Mouse (Mus musculus): Measurements from ENCODE around the gene Dhtkd1. TPM values are rescaled to one million over a fixed set of nuclear protein-coding genes. Genes with fewer than 3 reads are reported as not detected.

The Dhtkd1 gene
- polyA plus RNA-seq, 2 experiments, result 3.5 to 9.4 TPM

- no peak overlapping the region for H3K4me2 ChIP-seq (replicated peaks; ENCODE audit: low read depth, low read length, severe bottlenecking)
- H3K9ac ChIP-seq (ENCODE audit: low read depth, low read length, severe bottlenecking), result no peak overlapping the region
- no peak overlapping the region for H3K4me3 ChIP-seq (replicated peaks; ENCODE audit: low read length)
- H3K36me3 ChIP-seq (ENCODE audit: control insufficient read depth, insufficient read depth, low read length), result peaks cover 76% of the 10 kb centered on the region
- H3K27ac ChIP-seq (replicated peaks; ENCODE audit: low read depth, low read length), result no peak overlapping the region
- no peaks in the 10 kb centered on the region for H3K27me3 ChIP-seq (ENCODE audit: control insufficient read depth, insufficient read depth, low read length)
- no peak for TF ChIP-seq POLR2A (IDR thresholded peaks at IDR 0.05; ENCODE audit: borderline replicate concordance, extremely low read depth, insufficient read depth, insufficient read length)
- H3K4me1 ChIP-seq (ENCODE audit: control insufficient read depth, insufficient read depth, low read length), result no peaks in the 10 kb centered on the region
- ATAC-seq (ENCODE audit: low FRiP score, low read depth) (no peak), DNase-seq (ENCODE audit: low spot score) (no peak)
- H3K9me3 ChIP-seq (ENCODE audit: control insufficient read depth, low read length), result no peaks in the 10 kb centered on the region
- 90% methylated on average over 5 of the region's 5 CpGs for WGBS
Measured at GRCm38 (mm10) chr2:5869746-5870145, 72.8 kb downstream of the Dhtkd1 start.

- peaks cover 72% of the 10 kb centered on the region for H3K36me3 ChIP-seq (ENCODE audit: control insufficient read depth, insufficient read depth, low read length)
Measured at GRCm38 (mm10) chr2:5867681-5868080, 74.9 kb downstream of the Dhtkd1 start.

GRCm38 (mm10) chr2:5862834-5863233 is 79.8 kb downstream of the Dhtkd1 start, which contains the start of gene Gm13199:
Gene Gm13199, minus strand, starts transcription at chr2:5862934.
- Histone ChIP-seq H3K9me3 (ENCODE audit: control insufficient read depth, low read length) (no peaks in the 10 kb centered on the region), H3K36me3 (ENCODE audit: control insufficient read depth, insufficient read depth, low read length) (peaks cover 69% of the 10 kb centered on the region), H3K4me2 (replicated peaks; ENCODE audit: low read depth, low read length, severe bottlenecking) (no peak within 1 kb of the TSS), H3K27me3 (ENCODE audit: control insufficient read depth, insufficient read depth, low read length) (no peaks in the 10 kb centered on the region), H3K27ac (replicated peaks; ENCODE audit: low read depth, low read length) (no peak within 1 kb of the TSS), H3K9ac (ENCODE audit: low read depth, low read length, severe bottlenecking) (no peak within 1 kb of the TSS), H3K4me3 (replicated peaks; ENCODE audit: low read length) (no peak within 1 kb of the TSS), H3K4me1 (ENCODE audit: control insufficient read depth, insufficient read depth, low read length) (no peaks in the 10 kb centered on the region)
- WGBS, result 96% methylated on average over 3 of the region's 3 CpGs
- TF ChIP-seq POLR2A (IDR thresholded peaks at IDR 0.05; ENCODE audit: borderline replicate concordance, extremely low read depth, insufficient read depth, insufficient read length), result no peak
- DNase-seq (ENCODE audit: low spot score) (no peak), ATAC-seq (ENCODE audit: low FRiP score, low read depth) (no peak)

More at GRCm38 (mm10) chr2:5867681-5868080, 74.9 kb downstream of the Dhtkd1 start:
- H3K27ac ChIP-seq (replicated peaks; ENCODE audit: low read depth, low read length), result no peak overlapping the region
- no peaks in the 10 kb centered on the region for H3K9me3 ChIP-seq (ENCODE audit: control insufficient read depth, low read length)
- ATAC-seq (ENCODE audit: low FRiP score, low read depth) (no peak), DNase-seq (ENCODE audit: low spot score) (no peak)
- 87% methylated on average over 2 of the region's 2 CpGs for WGBS
- no peak overlapping the region for H3K4me2 ChIP-seq (replicated peaks; ENCODE audit: low read depth, low read length, severe bottlenecking)
- H3K4me3 ChIP-seq (replicated peaks; ENCODE audit: low read length), result no peak overlapping the region
- H3K4me1 ChIP-seq (ENCODE audit: control insufficient read depth, insufficient read depth, low read length), result no peaks in the 10 kb centered on the region
- no peak overlapping the region for H3K9ac ChIP-seq (ENCODE audit: low read depth, low read length, severe bottlenecking)
- TF ChIP-seq POLR2A (IDR thresholded peaks at IDR 0.05; ENCODE audit: borderline replicate concordance, extremely low read depth, insufficient read depth, insufficient read length), result no peak
- no peaks in the 10 kb centered on the region for H3K27me3 ChIP-seq (ENCODE audit: control insufficient read depth, insufficient read depth, low read length)

GRCm38 (mm10) chr2:5851866-5852265 is 90.7 kb downstream of the Dhtkd1 start:
- no peak for TF ChIP-seq POLR2A (IDR thresholded peaks at IDR 0.05; ENCODE audit: borderline replicate concordance, extremely low read depth, insufficient read depth, insufficient read length)
- no peak for DNase-seq (ENCODE audit: low spot score)
- H3K9ac ChIP-seq (ENCODE audit: low read depth, low read length, severe bottlenecking), result no peak overlapping the region
- 84% methylated on average over 5 of the region's 5 CpGs for WGBS
- peaks cover 5% of the 10 kb centered on the region; the same call in 1 of the 2 replicates for H3K36me3 ChIP-seq (ENCODE audit: control insufficient read depth, insufficient read depth, low read length)
- no peaks in the 10 kb centered on the region for H3K27me3 ChIP-seq (ENCODE audit: control insufficient read depth, insufficient read depth, low read length)
- no peak overlapping the region for H3K27ac ChIP-seq (replicated peaks; ENCODE audit: low read depth, low read length)
- no peak overlapping the region for H3K4me3 ChIP-seq (replicated peaks; ENCODE audit: low read length)
- no peaks in the 10 kb centered on the region for H3K4me1 ChIP-seq (ENCODE audit: control insufficient read depth, insufficient read depth, low read length)
- H3K9me3 ChIP-seq (ENCODE audit: control insufficient read depth, low read length), result no peaks in the 10 kb centered on the region
- H3K4me2 ChIP-seq (replicated peaks; ENCODE audit: low read depth, low read length, severe bottlenecking), result no peak overlapping the region
- no peak for ATAC-seq (ENCODE audit: low FRiP score, low read depth)

- no peak for DNase-seq (ENCODE audit: low spot score)
- no peak for TF ChIP-seq POLR2A (IDR thresholded peaks at IDR 0.05; ENCODE audit: borderline replicate concordance, extremely low read depth, insufficient read depth, insufficient read length)
- Histone ChIP-seq H3K4me2 (replicated peaks; ENCODE audit: low read depth, low read length, severe bottlenecking) (no peak overlapping the region), H3K27ac (replicated peaks; ENCODE audit: low read depth, low read length) (no peak overlapping the region), H3K4me3 (replicated peaks; ENCODE audit: low read length) (no peak overlapping the region), H3K27me3 (ENCODE audit: control insufficient read depth, insufficient read depth, low read length) (no peaks in the 10 kb centered on the region), H3K9ac (ENCODE audit: low read depth, low read length, severe bottlenecking) (no peak overlapping the region), H3K4me1 (ENCODE audit: control insufficient read depth, insufficient read depth, low read length) (peaks cover 6% of the 10 kb centered on the region; the same call in 1 of the 2 replicates), H3K36me3 (ENCODE audit: control insufficient read depth, insufficient read depth, low read length) (0 out of 2 replicates have a peak, but pooled peaks cover 3% of the 10 kb centered on the region), H3K9me3 (ENCODE audit: control insufficient read depth, low read length) (no peaks in the 10 kb centered on the region)
- 94% methylated on average over 9 of the region's 9 CpGs for WGBS
- no peak for ATAC-seq (ENCODE audit: low FRiP score, low read depth)
Measured at GRCm38 (mm10) chr2:5851116-5851515, 91.5 kb downstream of the Dhtkd1 start.

Other genes with a start within 250 kb of the Dhtkd1 start
- 4.4 and 4.9 TPM in 2 replicates for gene Camk1d, start 228.3 kb downstream of the Dhtkd1 start, polyA plus RNA-seq (2012; rRNA removed)
- gene Camk1d, start 228.3 kb downstream of the Dhtkd1 start, polyA plus RNA-seq (2014; fragmentation: Nextera tagmentation; extraction: Ambion mirVana), result 6.9 and 7.7 TPM in 2 replicates
- gene Nudt5, start 97.8 kb downstream of the Dhtkd1 start, polyA plus RNA-seq (2012; rRNA removed), result 28.7 and 34.6 TPM in 2 replicates
- 56.4 and 57.4 TPM in 2 replicates for gene Nudt5, start 97.8 kb downstream of the Dhtkd1 start, polyA plus RNA-seq (2014; fragmentation: Nextera tagmentation; extraction: Ambion mirVana)
- 182 and 209 TPM in 2 replicates for gene Cdc123, start 97.6 kb downstream of the Dhtkd1 start, polyA plus RNA-seq (2012; rRNA removed)
- gene Cdc123, start 97.6 kb downstream of the Dhtkd1 start, polyA plus RNA-seq (2014; fragmentation: Nextera tagmentation; extraction: Ambion mirVana), result 296 TPM in 2 replicates
- gene Gm13199, start 79.9 kb downstream of the Dhtkd1 start, polyA plus RNA-seq (2012; rRNA removed), result 6.2 and 7.0 TPM in 2 replicates
- gene Gm13199, start 79.9 kb downstream of the Dhtkd1 start, polyA plus RNA-seq (2014; fragmentation: Nextera tagmentation; extraction: Ambion mirVana), result 1.6 and 2.0 TPM in 2 replicates
- 222 and 262 TPM in 2 replicates for gene Sec61a2, start 47.4 kb downstream of the Dhtkd1 start, polyA plus RNA-seq (2012; rRNA removed)
- gene Sec61a2, start 47.4 kb downstream of the Dhtkd1 start, polyA plus RNA-seq (2014; fragmentation: Nextera tagmentation; extraction: Ambion mirVana), result 79.1 and 90.1 TPM in 2 replicates
- gene Upf2, start 8.7 kb upstream of the Dhtkd1 start, polyA plus RNA-seq (2012; rRNA removed), result 12.5 and 17.0 TPM in 2 replicates
- gene Upf2, start 8.7 kb upstream of the Dhtkd1 start, polyA plus RNA-seq (2014; fragmentation: Nextera tagmentation; extraction: Ambion mirVana), result 12.1 and 13.0 TPM in 2 replicates
- 7.6 and 10.2 TPM in 2 replicates for gene Proser2, start 187.4 kb upstream of the Dhtkd1 start, polyA plus RNA-seq (2012; rRNA removed)
- 10.5 TPM in 2 replicates for gene Proser2, start 187.4 kb upstream of the Dhtkd1 start, polyA plus RNA-seq (2014; fragmentation: Nextera tagmentation; extraction: Ambion mirVana)